Mouse (Mus musculus): ENCODE measurements around the gene Fau. TPM values are rescaled to one million over a fixed set of nuclear protein-coding genes. Genes with fewer than 3 reads are reported as not detected.

Fau gene
- polyA plus RNA-seq (2014; fragmentation: Illumina TruSeq; extraction: RNeasy Lipid Tissue Mini Kit (QIAGEN cat#74804); ENCODE audit: low replicate concordance), result 4.9 TPM

GRCm38 (mm10) chr19:6057313-6058096 lies at the start of gene Fau, which contains the start of gene Mrpl49:
Gene Fau (plus strand): TSS chr19:6057844.
Gene Mrpl49 (minus strand): TSS chr19:6057785.

GRCm38 (mm10) chr19:6015511-6016315 lies 41.9 kb upstream of the Fau start, which contains the start of gene Capn1:
Gene Capn1 (minus strand): TSS chr19:6015897.

GRCm38 (mm10) chr19:6046294-6047153 lies 11.1 kb upstream of the Fau start, which contains the start of gene Syvn1:
Gene Syvn1 (plus strand): TSS chr19:6046576.

GRCm38 (mm10) chr19:6061021-6061533 lies 3.4 kb downstream of the Fau start, which contains the start of gene Znhit2:
Gene Znhit2 (plus strand): TSS chr19:6061192.

GRCm38 (mm10) chr19:6067724-6068415 lies 10.2 kb downstream of the Fau start, which contains the start of gene Tm7sf2:
Gene Tm7sf2 (minus strand): TSS chr19:6068373.

GRCm38 (mm10) chr19:6076564-6077393 lies 19.1 kb downstream of the Fau start, which contains the start of gene Vps51:
Gene Vps51 (minus strand): TSS chr19:6077231.

GRCm38 (mm10) chr19:6079983-6080480 lies 22.4 kb downstream of the Fau start, which contains the start of gene Tmem262:
Gene Tmem262 (plus strand): TSS chr19:6080033.

GRCm38 (mm10) chr19:6082156-6082555 lies 24.5 kb downstream of the Fau start, which contains the start of gene Gm28374:
Gene Gm28374 (minus strand): TSS chr19:6082256.

GRCm38 (mm10) chr19:6084478-6085248 lies 27.0 kb downstream of the Fau start, which contains the start of the genes Zfpl1 and Cdca5:
Gene Zfpl1 (minus strand): TSS chr19:6084956.
Gene Cdca5 (plus strand): TSS chr19:6084983.

GRCm38 (mm10) chr19:6094119-6094518 lies 36.5 kb downstream of the Fau start, which contains the start of gene AC131692.1:
Gene AC131692.1 (plus strand): TSS chr19:6094419.

GRCm38 (mm10) chr19:6105586-6105985 lies 47.9 kb downstream of the Fau start, which contains the start of gene Naaladl1:
Gene Naaladl1 (plus strand): TSS chr19:6105782.

Other genes with a start within 250 kb of the Fau start
- gene Frmd8, start 182.6 kb upstream of the Fau start, polyA plus RNA-seq (2014; fragmentation: Illumina TruSeq; extraction: RNeasy Lipid Tissue Mini Kit (QIAGEN cat#74804); ENCODE audit: low replicate concordance), result 6.4 TPM
- gene Slc25a45, start 180.0 kb upstream of the Fau start, polyA plus RNA-seq (2014; fragmentation: Illumina TruSeq; extraction: RNeasy Lipid Tissue Mini Kit (QIAGEN cat#74804); ENCODE audit: low replicate concordance), result 29.7 TPM
- 0.97 TPM for gene Tigd3, start 163.7 kb upstream of the Fau start, polyA plus RNA-seq (2014; fragmentation: Illumina TruSeq; extraction: RNeasy Lipid Tissue Mini Kit (QIAGEN cat#74804); ENCODE audit: low replicate concordance)
- 8.6 TPM for gene Dpf2, start 144.8 kb upstream of the Fau start, polyA plus RNA-seq (2014; fragmentation: Illumina TruSeq; extraction: RNeasy Lipid Tissue Mini Kit (QIAGEN cat#74804); ENCODE audit: low replicate concordance)
- gene Cdc42ep2, start 133.0 kb upstream of the Fau start, polyA plus RNA-seq (2014; fragmentation: Illumina TruSeq; extraction: RNeasy Lipid Tissue Mini Kit (QIAGEN cat#74804); ENCODE audit: low replicate concordance), result 2.5 TPM
- gene Pola2, start 93.6 kb upstream of the Fau start, polyA plus RNA-seq (2014; fragmentation: Illumina TruSeq; extraction: RNeasy Lipid Tissue Mini Kit (QIAGEN cat#74804); ENCODE audit: low replicate concordance), result 4.1 TPM
- not detected for gene Slc22a20, start 71.7 kb upstream of the Fau start, polyA plus RNA-seq (2014; fragmentation: Illumina TruSeq; extraction: RNeasy Lipid Tissue Mini Kit (QIAGEN cat#74804); ENCODE audit: low replicate concordance)
- 1.9 TPM for gene Capn1, start 41.9 kb upstream of the Fau start, polyA plus RNA-seq (2014; fragmentation: Illumina TruSeq; extraction: RNeasy Lipid Tissue Mini Kit (QIAGEN cat#74804); ENCODE audit: low replicate concordance)
- gene Syvn1, start 11.3 kb upstream of the Fau start, polyA plus RNA-seq (2014; fragmentation: Illumina TruSeq; extraction: RNeasy Lipid Tissue Mini Kit (QIAGEN cat#74804); ENCODE audit: low replicate concordance), result 0.97 TPM
- 21.3 TPM for gene Mrpl49, start 59 bp upstream of the Fau start, polyA plus RNA-seq (2014; fragmentation: Illumina TruSeq; extraction: RNeasy Lipid Tissue Mini Kit (QIAGEN cat#74804); ENCODE audit: low replicate concordance)
- not detected for gene Znhit2, start 3.3 kb downstream of the Fau start, polyA plus RNA-seq (2014; fragmentation: Illumina TruSeq; extraction: RNeasy Lipid Tissue Mini Kit (QIAGEN cat#74804); ENCODE audit: low replicate concordance)
- 0.97 TPM for gene Tm7sf2, start 10.5 kb downstream of the Fau start, polyA plus RNA-seq (2014; fragmentation: Illumina TruSeq; extraction: RNeasy Lipid Tissue Mini Kit (QIAGEN cat#74804); ENCODE audit: low replicate concordance)
- gene Vps51, start 19.4 kb downstream of the Fau start, polyA plus RNA-seq (2014; fragmentation: Illumina TruSeq; extraction: RNeasy Lipid Tissue Mini Kit (QIAGEN cat#74804); ENCODE audit: low replicate concordance), result 9.3 TPM
- gene Tmem262, start 22.2 kb downstream of the Fau start, polyA plus RNA-seq (2014; fragmentation: Illumina TruSeq; extraction: RNeasy Lipid Tissue Mini Kit (QIAGEN cat#74804); ENCODE audit: low replicate concordance), result not detected
- not detected for gene Gm28374, start 24.4 kb downstream of the Fau start, polyA plus RNA-seq (2014; fragmentation: Illumina TruSeq; extraction: RNeasy Lipid Tissue Mini Kit (QIAGEN cat#74804); ENCODE audit: low replicate concordance)
- gene Zfpl1, start 27.1 kb downstream of the Fau start, polyA plus RNA-seq (2014; fragmentation: Illumina TruSeq; extraction: RNeasy Lipid Tissue Mini Kit (QIAGEN cat#74804); ENCODE audit: low replicate concordance), result not detected
- 2.1 TPM for gene Cdca5, start 27.1 kb downstream of the Fau start, polyA plus RNA-seq (2014; fragmentation: Illumina TruSeq; extraction: RNeasy Lipid Tissue Mini Kit (QIAGEN cat#74804); ENCODE audit: low replicate concordance)
- gene AC131692.1, start 36.6 kb downstream of the Fau start, polyA plus RNA-seq (2014; fragmentation: Illumina TruSeq; extraction: RNeasy Lipid Tissue Mini Kit (QIAGEN cat#74804); ENCODE audit: low replicate concordance), result not detected
- gene Naaladl1, start 47.9 kb downstream of the Fau start, polyA plus RNA-seq (2014; fragmentation: Illumina TruSeq; extraction: RNeasy Lipid Tissue Mini Kit (QIAGEN cat#74804); ENCODE audit: low replicate concordance), result 3.8 TPM
- not detected for gene Sac3d1, start 60.8 kb downstream of the Fau start, polyA plus RNA-seq (2014; fragmentation: Illumina TruSeq; extraction: RNeasy Lipid Tissue Mini Kit (QIAGEN cat#74804); ENCODE audit: low replicate concordance)
- gene Snx15, start 70.5 kb downstream of the Fau start, polyA plus RNA-seq (2014; fragmentation: Illumina TruSeq; extraction: RNeasy Lipid Tissue Mini Kit (QIAGEN cat#74804); ENCODE audit: low replicate concordance), result 4.0 TPM
- gene Batf2, start 83.1 kb downstream of the Fau start, polyA plus RNA-seq (2014; fragmentation: Illumina TruSeq; extraction: RNeasy Lipid Tissue Mini Kit (QIAGEN cat#74804); ENCODE audit: low replicate concordance), result 0.41 TPM
- gene Arl2, start 83.7 kb downstream of the Fau start, polyA plus RNA-seq (2014; fragmentation: Illumina TruSeq; extraction: RNeasy Lipid Tissue Mini Kit (QIAGEN cat#74804); ENCODE audit: low replicate concordance), result 1.0 TPM
- 0.37 TPM for gene Majin, start 126.5 kb downstream of the Fau start, polyA plus RNA-seq (2014; fragmentation: Illumina TruSeq; extraction: RNeasy Lipid Tissue Mini Kit (QIAGEN cat#74804); ENCODE audit: low replicate concordance)
- not detected for gene Gpha2, start 168.5 kb downstream of the Fau start, polyA plus RNA-seq (2014; fragmentation: Illumina TruSeq; extraction: RNeasy Lipid Tissue Mini Kit (QIAGEN cat#74804); ENCODE audit: low replicate concordance)
- 0.30 TPM for gene Ppp2r5b, start 178.0 kb downstream of the Fau start, polyA plus RNA-seq (2014; fragmentation: Illumina TruSeq; extraction: RNeasy Lipid Tissue Mini Kit (QIAGEN cat#74804); ENCODE audit: low replicate concordance)
- gene Atg2a, start 183.8 kb downstream of the Fau start, polyA plus RNA-seq (2014; fragmentation: Illumina TruSeq; extraction: RNeasy Lipid Tissue Mini Kit (QIAGEN cat#74804); ENCODE audit: low replicate concordance), result 0.07 TPM
- gene Ehd1, start 218.9 kb downstream of the Fau start, polyA plus RNA-seq (2014; fragmentation: Illumina TruSeq; extraction: RNeasy Lipid Tissue Mini Kit (QIAGEN cat#74804); ENCODE audit: low replicate concordance), result 22.8 TPM
- gene Cdc42bpg, start 248.6 kb downstream of the Fau start, polyA plus RNA-seq (2014; fragmentation: Illumina TruSeq; extraction: RNeasy Lipid Tissue Mini Kit (QIAGEN cat#74804); ENCODE audit: low replicate concordance), result 4.0 TPM

All from small intestine, adult 10 weeks (tissue).